Comparison of ENCODE assay signal across 13 mouse cellular contexts in genomic region chr16:88774106-88774505, GRCm38 (mm10). TPM values are rescaled to one million over a fixed set of nuclear protein-coding genes. Genes with fewer than 3 reads are reported as not detected.
"Had no signal": no experiment of that assay in that cellular context is flagged by ENCODE, and none has a peak within 500 bp of the region (broad histone marks: within the 10 kb centered on the region; RNA-seq: fewer than 3 reads in every experiment).

Gene 2310057N15Rik, minus strand, starts transcription at chr16:88774206.

- DNase-seq: retina, postnatal 1 day; right cerebral cortex, adult 18-20 months; right cerebral cortex, postnatal 14 days; right cerebral cortex, postnatal 25 days; right cerebral cortex, postnatal 4 days; spleen, adult 18-20 months; thymus, adult 18-20 months; thymus, adult 2 months; thymus, postnatal 14 days; thymus, postnatal 25 days; thymus, postnatal 36 days; thymus, postnatal 4 days had no signal

RNA-seq across cellular contexts. Expression of gene 2310057N15Rik, which starts in this region (rescaled TPM):
- total RNA-seq: neutrophil, adult 5-6 weeks had no signal
